Mouse (Mus musculus) midbrain, postnatal 0 days (tissue): ENCODE results near the gene Tgm7. TPM values are rescaled to one million over a fixed set of nuclear protein-coding genes. Genes with fewer than 3 reads are reported as not detected.
A peak's percentile ranks its signal among the peaks of the same experiment; 100 is the strongest.

ENCODE experiments used
- ATAC-seq: fragments of 200-750 bp; cut with Nextera tagmentation; 2 replicates; pipeline ENCODE4 v1.8.0; 2017; ENCODE audit warnings: moderate number of reproducible peaks, mild to moderate bottlenecking, moderate TSS enrichment, moderate library complexity; ENCODE audit not compliant: low FRiP score
- DNase-seq: peaks from one replicate; pipeline ENCODE4 v3.0.0-alpha.2; 2015; ENCODE audit warnings: low spot score
- H3K27ac ChIP-seq: fragments of 300-500 bp; sonication (generic); 2 replicates; pipeline ENCODE4 v1.5.1; 2014; ENCODE audit warnings: low read depth, mild to moderate bottlenecking, low read length, mixed read lengths
- H3K27me3 ChIP-seq: fragments of 300-500 bp; sonication (generic); 2 replicates; pipeline ENCODE4 v1.6.1; 2014; ENCODE audit warnings: low read length, control low read depth, mixed read lengths; ENCODE audit not compliant: insufficient read depth
- H3K36me3 ChIP-seq: fragments of 300-500 bp; sonication (generic); 2 replicates; pipeline ENCODE4 v1.6.1; 2014; ENCODE audit warnings: low read length, control low read depth, mixed read lengths; ENCODE audit not compliant: insufficient read depth
- H3K4me1 ChIP-seq: fragments of 300-500 bp; sonication (generic); 2 replicates; pipeline ENCODE4 v1.6.1; 2014; ENCODE audit warnings: mild to moderate bottlenecking, control low read depth, antibody characterized with exemption, low read length, mixed read lengths; ENCODE audit not compliant: insufficient read depth
- H3K4me2 ChIP-seq: fragments of 300-500 bp; sonication (generic); 2 replicates; pipeline ENCODE4 v1.6.1; 2014; ENCODE audit warnings: low read depth, mild to moderate bottlenecking, low read length, mixed read lengths; ENCODE audit not compliant: poor library complexity, severe bottlenecking
- H3K4me3 ChIP-seq: fragments of 300-500 bp; sonication (generic); 2 replicates; pipeline ENCODE4 v1.5.1; 2014; ENCODE audit warnings: low read depth, mild to moderate bottlenecking, low read length, moderate library complexity
- H3K9ac ChIP-seq: fragments of 300-500 bp; sonication (generic); replicated peaks from 2 replicates; pipeline ENCODE4 v1.6.1; 2014; ENCODE audit warnings: mild to moderate bottlenecking, low read length, moderate library complexity, mixed read lengths; ENCODE audit not compliant: poor library complexity, severe bottlenecking
- H3K9me3 ChIP-seq: fragments of 300-500 bp; sonication (generic); 2 replicates; pipeline ENCODE4 v1.6.1; 2016; ENCODE audit warnings: low read length, control low read depth
- CTCF ChIP-seq: IDR thresholded peaks from 2 replicates; pipeline ENCODE4 v1.5.1; 2016; ENCODE audit warnings: antibody characterized with exemption, mild to moderate bottlenecking
- WGBS: fragments of 180-500 bp; shearing (Covaris S2); extraction: QIAGEN DNeasy Blood & Tissue Kit; methylation state at CpG from one replicate; pipeline ENCODE4 v1.1.7; 2014; 5-methylcytosine and 5-hydroxymethylcytosine counted together
- polyA plus RNA-seq: library from polyadenylated mRNA; unstranded; fragments of >200 nt; fragmentation: Nextera tagmentation; extraction: Ambion mirVana; gene quantifications from 2 replicates; pipeline ENCODE4 v1.2.1, GENCODE M21; 2015
- total RNA-seq: library from RNA; depleted of rRNA; stranded (reverse); fragments of >200 nt; gene quantifications from 2 replicates; pipeline ENCODE4 v1.2.3, GENCODE M21; 2014

Gene Tgm7
- total and polyA plus RNA-seq, 2 experiments from 2014 or later: not detected

DNA sequence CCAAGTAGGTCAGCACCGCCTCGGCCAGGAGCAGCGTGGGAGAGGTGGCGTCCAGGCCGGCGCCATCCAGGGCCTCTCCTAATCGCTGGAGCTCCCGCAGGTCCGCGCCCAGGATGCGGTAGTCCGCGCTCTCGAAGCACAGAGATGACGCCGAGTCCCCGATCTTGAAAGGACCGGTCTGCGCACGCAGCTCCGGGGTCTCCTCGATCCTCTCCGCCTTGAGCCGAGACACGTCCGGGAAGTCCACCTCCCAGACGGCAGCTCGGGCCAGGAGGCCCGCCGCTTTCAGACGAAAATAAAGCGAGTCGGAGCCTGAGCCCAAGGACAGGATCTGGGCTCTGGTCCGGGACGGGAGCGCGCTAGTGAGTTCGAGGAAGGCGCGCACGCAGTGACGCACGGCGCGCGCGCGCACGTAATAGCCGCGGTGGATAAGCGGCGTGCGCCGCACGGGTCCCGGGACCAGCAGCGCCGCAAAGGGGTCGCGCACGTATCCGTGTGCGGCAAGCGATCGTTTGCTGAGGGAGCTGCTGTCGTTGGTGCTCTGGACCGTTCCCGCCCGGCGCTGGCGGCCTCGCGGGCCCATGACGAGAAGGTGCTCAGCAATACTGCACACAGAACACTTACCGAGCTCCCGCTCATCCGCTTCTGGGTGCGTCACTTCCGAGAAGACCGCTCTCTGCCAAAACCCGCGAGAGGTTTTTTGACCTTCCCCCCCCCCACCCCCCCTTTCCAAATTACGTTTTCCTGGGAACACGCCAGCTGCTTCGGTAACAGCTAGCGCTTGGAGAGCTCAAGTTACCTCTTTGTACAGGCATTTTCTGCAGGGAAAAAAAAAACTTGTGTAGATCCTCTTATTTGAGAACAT lies 30.7 kb upstream of the Tgm7 start, which contains the start of the genes Adal and Lcmt2:
Gene Adal, plus strand, starts transcription at position 411 of the 865 bp plus-strand sequence.
Gene Lcmt2, minus strand, starts transcription at position 636 of the 865 bp plus-strand sequence.
- Histone ChIP-seq H3K36me3 (0 out of 2 replicates have a peak, but pooled peaks cover 9% of the 10 kb centered on the region), H3K4me2 (peak within 1 kb of the TSS; percentile 80), H3K4me1 (peaks cover 10% of the 10 kb centered on the region; the same call in 1 of the 2 replicates), H3K4me3 (peak within 1 kb of the TSS; percentile 52), H3K9me3 (no peaks in the 10 kb centered on the region), H3K9ac (peak within 1 kb of the TSS; percentile 68), H3K27me3 (no peaks in the 10 kb centered on the region), H3K27ac (peak within 1 kb of the TSS; percentile 97)
- DNase-seq (peak; percentile 95), ATAC-seq (peak; percentile 95)
- TF ChIP-seq CTCF: no peak
- WGBS: under 1% methylated on average over 85 of the region's 87 CpGs

DNA sequence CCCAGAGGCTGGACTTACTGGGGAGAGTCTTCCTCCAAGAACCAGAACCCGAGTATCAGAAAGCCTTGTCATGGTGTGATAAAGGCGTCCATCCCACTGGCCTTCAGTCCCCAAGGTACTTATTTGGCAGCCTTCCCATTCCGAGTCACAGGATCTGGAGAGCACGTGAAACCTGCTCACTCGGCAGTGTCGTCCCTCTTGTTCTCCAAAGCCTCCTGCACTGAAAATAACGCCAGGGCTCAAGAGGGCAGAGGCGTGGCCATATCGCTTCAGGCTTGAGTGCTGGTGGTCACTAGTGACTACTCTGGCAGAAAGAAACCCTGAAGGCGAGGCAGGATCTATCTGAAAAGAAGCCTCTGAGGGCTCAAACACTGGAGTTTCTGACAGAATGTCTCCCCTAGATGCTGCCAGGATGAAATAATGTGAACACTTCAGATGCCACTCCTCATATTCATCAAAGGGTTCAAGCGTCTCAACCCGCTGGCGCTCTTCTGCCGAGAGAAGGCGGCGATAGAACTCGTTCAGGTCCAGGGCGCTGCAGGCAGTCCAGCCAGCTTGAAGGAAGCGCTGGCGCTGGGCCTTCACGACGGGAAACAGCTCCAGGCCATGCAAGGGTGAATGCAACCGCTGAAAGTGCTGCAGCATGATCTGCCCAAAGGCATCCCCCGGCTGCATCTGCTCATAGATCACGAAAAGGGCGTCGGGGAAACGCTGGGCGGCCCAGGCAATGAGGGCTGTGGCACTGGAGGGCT lies 29.8 kb upstream of the Tgm7 start:
- no peak for TF ChIP-seq CTCF
- Histone ChIP-seq H3K4me2 (peak overlapping the region; percentile 80), H3K27ac (peak overlapping the region; percentile 97), H3K36me3 (0 out of 2 replicates have a peak, but pooled peaks cover 6% of the 10 kb centered on the region), H3K27me3 (no peaks in the 10 kb centered on the region), H3K9ac (peak overlapping the region; percentile 68), H3K9me3 (no peaks in the 10 kb centered on the region), H3K4me3 (peak overlapping the region; percentile 52), H3K4me1 (peaks cover 10% of the 10 kb centered on the region; the same call in 1 of the 2 replicates)
- DNase-seq: peak; percentile 47
- ATAC-seq: no peak
- 35% methylated on average over 29 of the region's 29 CpGs for WGBS

DNA sequence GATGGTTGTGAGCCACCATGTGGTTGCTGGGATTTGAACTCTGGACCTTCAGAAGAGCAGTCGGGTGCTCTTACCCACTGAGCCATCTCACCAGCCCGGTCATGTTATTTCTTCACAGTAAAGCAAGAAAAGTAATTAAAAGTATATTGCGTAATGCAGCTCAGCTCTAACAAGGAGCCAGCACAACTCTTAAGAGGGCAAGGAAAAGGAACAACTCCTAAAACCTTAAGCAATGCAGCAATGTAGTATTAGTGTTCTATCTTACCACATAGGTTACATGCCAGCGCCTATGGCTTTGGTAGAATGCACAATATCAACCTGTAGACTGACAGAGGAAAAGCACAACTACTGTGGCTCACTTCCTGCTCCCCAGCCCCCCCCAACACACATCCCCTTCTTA lies 27.8 kb upstream of the Tgm7 start:
- H3K4me1 ChIP-seq: peaks cover 10% of the 10 kb centered on the region; the same call in 1 of the 2 replicates
- no peaks in the 10 kb centered on the region for H3K36me3 ChIP-seq
- no peak for DNase-seq
- no peaks in the 10 kb centered on the region for H3K9me3 ChIP-seq
- no peak overlapping the region for H3K4me3 ChIP-seq
- ATAC-seq: no peak
- no peaks in the 10 kb centered on the region for H3K27me3 ChIP-seq
- H3K9ac ChIP-seq: no peak overlapping the region
- 100% methylated on average over 4 of the region's 4 CpGs for WGBS
- H3K27ac ChIP-seq: no peak overlapping the region
- TF ChIP-seq CTCF: no peak
- H3K4me2 ChIP-seq: 0 out of 2 replicates have a peak overlapping the region, but pooled peaks have one; percentile 12

DNA sequence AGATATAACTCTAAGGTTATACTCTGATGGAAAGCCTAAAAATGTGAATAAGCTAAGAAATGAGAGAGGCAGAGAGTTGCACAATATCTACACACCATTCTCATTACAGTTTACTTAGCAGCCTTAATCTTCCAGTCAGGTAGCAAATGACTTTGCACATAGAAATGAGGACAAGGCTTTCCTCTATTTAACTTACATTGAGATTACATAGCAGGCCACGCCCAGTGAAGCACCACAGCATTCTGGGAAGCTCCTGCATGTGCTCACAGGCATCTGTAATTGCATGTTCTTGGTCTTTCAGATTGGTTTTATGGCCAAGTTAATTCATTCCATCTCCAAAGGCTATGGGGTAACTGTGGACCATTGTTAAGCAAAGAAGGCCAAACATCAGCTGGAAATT lies 23.2 kb upstream of the Tgm7 start:
- no peak overlapping the region for H3K9ac ChIP-seq
- H3K9me3 ChIP-seq: no peaks in the 10 kb centered on the region
- ATAC-seq (no peak), DNase-seq (no peak)
- WGBS: 74% methylated on average over 1 of the region's 1 CpGs
- no peaks in the 10 kb centered on the region for H3K4me1 ChIP-seq
- H3K36me3 ChIP-seq: no peaks in the 10 kb centered on the region
- no peak overlapping the region for H3K4me2 ChIP-seq
- no peaks in the 10 kb centered on the region for H3K27me3 ChIP-seq
- TF ChIP-seq CTCF: no peak
- H3K4me3 ChIP-seq: no peak overlapping the region
- H3K27ac ChIP-seq: no peak overlapping the region

DNA sequence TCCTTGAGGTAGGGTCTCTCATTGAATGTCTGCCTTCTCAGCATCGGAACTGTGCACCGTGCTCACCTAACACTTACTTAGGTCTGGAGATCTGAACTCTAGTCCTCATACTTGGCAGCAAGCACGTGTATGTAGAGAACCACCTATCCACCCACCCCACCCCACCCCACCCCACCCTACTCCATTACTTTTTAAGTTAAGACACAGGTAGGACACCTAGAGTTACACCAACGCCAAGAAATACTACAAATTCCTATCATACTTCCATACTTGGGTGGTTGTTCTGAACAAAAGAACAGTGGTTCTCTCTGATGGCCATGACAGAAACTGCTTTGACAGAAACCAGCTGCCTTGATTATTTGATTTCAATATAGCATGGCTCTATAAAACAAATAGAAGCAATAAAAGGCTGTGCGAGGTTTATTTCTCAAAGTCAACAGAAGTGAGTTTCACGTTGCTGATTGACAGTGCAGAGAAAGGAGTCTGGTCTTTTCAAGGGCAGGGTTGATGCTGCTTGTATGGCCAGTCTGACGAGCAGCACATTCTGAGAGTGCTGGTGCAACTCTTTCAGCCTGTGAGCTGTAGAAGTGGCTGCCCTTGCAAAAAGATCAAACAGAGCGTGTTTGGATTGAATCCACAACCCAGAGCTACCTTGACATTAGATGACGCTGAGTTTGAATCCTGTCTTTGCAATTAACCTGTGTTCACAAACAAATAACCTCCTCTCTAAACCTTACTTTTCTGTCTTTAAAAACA lies 19.4 kb upstream of the Tgm7 start:
- H3K4me3 ChIP-seq: no peak overlapping the region
- ATAC-seq: no peak
- no peak overlapping the region for H3K27ac ChIP-seq
- H3K4me1 ChIP-seq: no peaks in the 10 kb centered on the region
- TF ChIP-seq CTCF: no peak
- H3K36me3 ChIP-seq: no peaks in the 10 kb centered on the region
- H3K27me3 ChIP-seq: no peaks in the 10 kb centered on the region
- no peaks in the 10 kb centered on the region for H3K9me3 ChIP-seq
- no peak for DNase-seq
- H3K9ac ChIP-seq: no peak overlapping the region
- no peak overlapping the region for H3K4me2 ChIP-seq
- 63% methylated on average over 9 of the region's 9 CpGs for WGBS
